Mouse (Mus musculus) macrophage (primary cell): ENCODE measurements around the gene Clec4a3. TPM values are rescaled to one million over a fixed set of nuclear protein-coding genes. Genes with fewer than 3 reads are reported as not detected.
"Not testable (repeated sequence)": the region's sequence is repeated elsewhere in the genome, so short reads cannot be mapped to it uniquely, and the experiment has no call there.

Experiments
- H3K27ac ChIP-seq: fragments of 350-480 bp; formaldehyde crosslinking; 2 replicates; pipeline ENCODE4 v1.9.0; 2021
- H3K36me3 ChIP-seq: fragments of 350-480 bp; formaldehyde crosslinking; 2 replicates; pipeline ENCODE4 v1.9.0; 2021; ENCODE audit errors: inconsistent target
- H3K4me3 ChIP-seq: fragments of 350-480 bp; formaldehyde crosslinking; 2 replicates; pipeline ENCODE4 v1.9.0; 2021; ENCODE audit errors: inconsistent target
- H3K79me2 ChIP-seq: fragments of 350-480 bp; formaldehyde crosslinking; 2 replicates; pipeline ENCODE4 v1.9.0; 2021; ENCODE audit errors: inconsistent target
- WGBS: methylation state at CpG from one replicate; pipeline ENCODE4 v1.1.7; 2026; ENCODE audit warnings: inconsistent platforms; ENCODE audit not compliant: missing documents; 5-methylcytosine and 5-hydroxymethylcytosine counted together
- polyA plus RNA-seq: library from polyadenylated mRNA; stranded (reverse); fragments of 250-400 nt; gene quantifications from 3 replicates; pipeline ENCODE4 v1.2.4, GENCODE M21; 2018; ENCODE audit warnings: inconsistent platforms
- total RNA-seq, 78 experiments: library from RNA; depleted of rRNA; stranded (reverse); fragments of 250-400 nt; gene quantifications; 1 replicate in 9 of 78; 2 replicates in 24 of 78; 3 replicates in 43 of 78; 4 replicates in 2 of 78; pipeline ENCODE4 v1.2.4; 2018; ENCODE audit warnings: inconsistent platforms in 56 of 78

Clec4a3 gene
- 100 to 1,000 TPM in 9 of 26 experiments, 10 to 100 TPM in 14, 1 to 10 TPM in 3; 5.2 to 162 (median 63.3) TPM for total RNA-seq (2018; cell fraction: chromatin; rRNA removed)
- 100 to 1,000 TPM; 139 to 572 (median 262) TPM for total RNA-seq (2018; cell fraction: cytosol; rRNA removed)
- total RNA-seq (2018; cell fraction: nucleus; rRNA removed): 100 to 1,000 TPM in 17 of 26 experiments, 10 to 100 TPM in 9; 33.0 to 342 (median 158) TPM
- polyA plus RNA-seq: 62.0 to 300 TPM (median 177 TPM) in 3 replicates

GRCm38 (mm10) chr6:122952401-122952800 lies at the start of gene Clec4a3:
Gene Clec4a3 (plus strand): TSS chr6:122952515.
- peaks cover 13% of the 10 kb centered on the region for H3K36me3 ChIP-seq
- H3K4me3 ChIP-seq: peak within 1 kb of the TSS; percentile 24
- WGBS: 1% methylated on average over 8 of the region's 8 CpGs
- H3K79me2 ChIP-seq: peaks cover 18% of the 10 kb centered on the region; the same call in 1 of the 2 replicates
- peak within 1 kb of the TSS; percentile 94 for H3K27ac ChIP-seq

- WGBS: 80% methylated on average over 4 of the region's 4 CpGs
- no peaks in the 10 kb centered on the region for H3K36me3 ChIP-seq
- peak overlapping the region; percentile 95 for H3K27ac ChIP-seq
- H3K4me3 ChIP-seq: no peak overlapping the region
- H3K79me2 ChIP-seq: peaks cover 32% of the 10 kb centered on the region; the same call in 1 of the 2 replicates
These were observed 32.4 kb upstream of the Clec4a3 start for GRCm38 (mm10) chr6:122919922-122920321.

GRCm38 (mm10) chr6:122921451-122921850 lies 30.9 kb upstream of the Clec4a3 start, which contains the start of gene Clec4a1:
Gene Clec4a1 (plus strand): TSS chr6:122921848.
- peak within 1 kb of the TSS; percentile 22 for H3K4me3 ChIP-seq
- peak within 1 kb of the TSS; percentile 95 for H3K27ac ChIP-seq
- H3K36me3 ChIP-seq: peaks cover 7% of the 10 kb centered on the region; the same call in 1 of the 2 replicates
- 0% methylated on average over 4 of the region's 4 CpGs for WGBS
- H3K79me2 ChIP-seq: peaks cover 47% of the 10 kb centered on the region; the same call in 1 of the 2 replicates

- WGBS: 0% methylated on average over 3 of the region's 3 CpGs
- Histone ChIP-seq H3K79me2 (no peaks in the 10 kb centered on the region; the same call in 1 of the 2 replicates), H3K36me3 (peaks cover 34% of the 10 kb centered on the region), H3K27ac (peak overlapping the region; percentile 40), H3K4me3 (no peak overlapping the region)
These were observed 17.5 kb upstream of the Clec4a3 start for GRCm38 (mm10) chr6:122934845-122935244.

- WGBS: 26% methylated on average over 5 of the region's 5 CpGs
- H3K4me3 ChIP-seq: no peak overlapping the region
- H3K27ac ChIP-seq: peak overlapping the region; percentile 63
- no peaks in the 10 kb centered on the region for H3K79me2 ChIP-seq
- H3K36me3 ChIP-seq: no peaks in the 10 kb centered on the region
These were observed 12.7 kb upstream of the Clec4a3 start for GRCm38 (mm10) chr6:122939618-122940017.

DNA sequence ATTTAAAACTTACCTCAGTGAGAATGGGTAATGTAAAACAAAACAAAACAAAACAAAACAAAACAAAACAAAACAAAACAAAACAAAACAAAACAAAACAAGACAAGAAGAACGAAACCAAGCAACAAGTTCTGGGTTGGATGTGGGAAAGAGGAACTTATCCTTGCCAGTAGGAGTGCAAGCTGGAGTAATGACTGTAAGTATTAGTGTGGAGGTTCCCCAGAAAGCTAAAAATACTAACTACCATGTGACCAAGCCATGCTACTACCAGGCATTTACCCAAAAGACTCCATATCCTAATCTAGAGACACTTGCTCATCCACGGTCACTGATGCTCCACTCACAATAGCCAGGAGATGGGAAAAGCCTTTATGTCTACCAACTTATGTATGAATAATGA lies 5.6 kb upstream of the Clec4a3 start:
- Histone ChIP-seq H3K27ac (peak overlapping the region; percentile 70), H3K79me2 (no peaks in the 10 kb centered on the region), H3K36me3 (no peaks in the 10 kb centered on the region), H3K4me3 (no peak overlapping the region)
- 51% methylated on average over 2 of the region's 2 CpGs for WGBS

GRCm38 (mm10) chr6:122964562-122964961 lies 12.2 kb downstream of the Clec4a3 start:
- Histone ChIP-seq H3K27ac (no peak overlapping the region), H3K79me2 (no peaks in the 10 kb centered on the region), H3K4me3 (no peak overlapping the region), H3K36me3 (peaks cover 45% of the 10 kb centered on the region)
- WGBS: 70% methylated on average over 2 of the region's 2 CpGs

DNA sequence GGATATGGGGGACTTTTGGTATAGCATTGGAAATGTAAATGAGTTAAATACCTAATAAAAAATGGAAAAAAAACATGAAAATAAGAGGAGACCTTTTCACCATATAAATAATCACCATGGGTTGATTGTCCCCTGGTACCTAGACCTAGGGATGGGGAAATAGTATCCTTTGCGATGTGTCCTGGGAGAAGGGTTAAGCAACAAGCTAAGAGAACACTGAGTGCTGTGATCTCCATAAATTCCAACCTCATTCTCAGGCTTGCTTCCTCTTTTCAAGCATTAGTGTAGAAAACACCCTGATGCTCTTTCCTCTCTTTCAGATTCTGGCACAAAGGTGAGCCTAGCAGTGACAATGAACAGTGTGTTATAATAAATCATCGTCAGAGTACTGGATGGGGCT lies 16.7 kb downstream of the Clec4a3 start:
- no peaks in the 10 kb centered on the region for H3K79me2 ChIP-seq
- no peak overlapping the region for H3K4me3 ChIP-seq
- peaks cover 72% of the 10 kb centered on the region for H3K36me3 ChIP-seq
- 100% methylated on average over 2 of the region's 2 CpGs for WGBS
- no peak overlapping the region for H3K27ac ChIP-seq

- Histone ChIP-seq H3K79me2 (no peaks in the 10 kb centered on the region), H3K4me3 (no peak within 1 kb of the TSS), H3K36me3 (no peaks in the 10 kb centered on the region), H3K27ac (peak within 1 kb of the TSS; percentile 49)
- WGBS: 22% methylated on average over 6 of the region's 6 CpGs
These were observed 37.6 kb downstream of the Clec4a3 start, which contains the start of gene Clec4a4 for GRCm38 (mm10) chr6:122989876-122990437. Gene Clec4a4 (plus strand): TSS chr6:122990367.

GRCm38 (mm10) chr6:123004696-123005095 lies 52.4 kb downstream of the Clec4a3 start:
- not testable (repeated sequence) for H3K27ac ChIP-seq, H3K4me3 ChIP-seq, H3K36me3 ChIP-seq, H3K79me2 ChIP-seq
- WGBS: 90% methylated on average over 2 of the region's 2 CpGs

DNA sequence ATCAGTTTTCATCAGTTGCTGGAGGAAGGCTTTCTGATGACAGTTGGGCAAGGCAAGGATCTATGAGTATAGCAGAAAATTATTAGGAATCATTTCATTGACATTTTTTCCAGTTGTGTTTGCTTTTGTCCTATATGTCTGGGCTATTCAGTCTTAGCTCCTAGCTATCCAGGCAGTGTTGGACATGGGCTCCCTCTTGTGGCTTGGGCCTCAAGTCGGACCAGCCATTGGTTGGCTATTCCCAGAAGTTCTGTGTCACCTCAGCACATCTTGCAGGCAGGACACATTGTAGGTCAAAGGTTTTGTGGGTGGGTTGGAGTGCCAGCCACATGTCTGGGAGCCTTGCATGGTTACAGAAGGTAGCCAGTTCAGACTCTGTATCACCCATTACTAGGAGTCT lies 53.3 kb downstream of the Clec4a3 start:
- no peaks in the 10 kb centered on the region for H3K79me2 ChIP-seq
- WGBS: 27% methylated on average over 1 of the region's 1 CpGs

More for the DNA sequence above, 53.3 kb downstream of the Clec4a3 start:
- H3K36me3 ChIP-seq: no peaks in the 10 kb centered on the region
- no peak overlapping the region for H3K4me3 ChIP-seq
- H3K27ac ChIP-seq: no peak overlapping the region

Other genes starting within 250 kb of the Clec4a3 start
- not detected in 3 replicates for gene Nanog, start 245.0 kb upstream of the Clec4a3 start, polyA plus RNA-seq
- gene Slc2a3, start 150.9 kb upstream of the Clec4a3 start, polyA plus RNA-seq: 2.4 to 6.9 TPM (median 3.4 TPM) in 3 replicates
- 12.2 to 18.5 TPM (median 15.1 TPM) in 3 replicates for gene Foxj2, start 132.6 kb upstream of the Clec4a3 start, polyA plus RNA-seq
- gene C3ar1, start 96.4 kb upstream of the Clec4a3 start, polyA plus RNA-seq: 541 to 857 TPM (median 783 TPM) in 3 replicates
- 43.5 to 54.5 TPM (median 45.5 TPM) in 3 replicates for gene Necap1, start 78.0 kb upstream of the Clec4a3 start, polyA plus RNA-seq
- 65.6 to 266 TPM (median 257 TPM) in 3 replicates for gene Clec4a1, start 30.7 kb upstream of the Clec4a3 start, polyA plus RNA-seq
- 0.41 to 1.2 TPM (median 0.80 TPM) in 3 replicates for gene Clec4a4, start 37.9 kb downstream of the Clec4a3 start, polyA plus RNA-seq
- 3.1 to 7.3 TPM (median 5.7 TPM) in 3 replicates for gene Clec4b1, start 97.4 kb downstream of the Clec4a3 start, polyA plus RNA-seq
- 66.0 to 89.8 TPM (median 67.4 TPM) in 3 replicates for gene Clec4a2, start 153.9 kb downstream of the Clec4a3 start, polyA plus RNA-seq
- gene Clec4b2, start 220.4 kb downstream of the Clec4a3 start, polyA plus RNA-seq: 0.22 to 0.53 TPM in 2 of 3 replicates, not detected in the other